Mouse (Mus musculus) heart, postnatal 10 days (tissue): ENCODE measurements around the gene Glrx. TPM values are rescaled to one million over a fixed set of nuclear protein-coding genes. Genes with fewer than 3 reads are reported as not detected.

Source experiments
- DNase-seq, 2 experiments: peaks; one replicate each; pipeline ENCODE4 v3.0.0; 2021
- intact Hi-C: fragments of 180-260 bp; cut with DNase I; formaldehyde crosslinking; loops from one replicate; pipeline ENCODE4 v1.15.1; 2025
- total RNA-seq, 2 experiments: library from RNA; stranded (reverse); gene quantifications; 2 replicates each; pipeline ENCODE4 v1.2.3; 2021

The Glrx gene
- total RNA-seq, 2 experiments from 2014 or later = 63.7 TPM

DNA sequence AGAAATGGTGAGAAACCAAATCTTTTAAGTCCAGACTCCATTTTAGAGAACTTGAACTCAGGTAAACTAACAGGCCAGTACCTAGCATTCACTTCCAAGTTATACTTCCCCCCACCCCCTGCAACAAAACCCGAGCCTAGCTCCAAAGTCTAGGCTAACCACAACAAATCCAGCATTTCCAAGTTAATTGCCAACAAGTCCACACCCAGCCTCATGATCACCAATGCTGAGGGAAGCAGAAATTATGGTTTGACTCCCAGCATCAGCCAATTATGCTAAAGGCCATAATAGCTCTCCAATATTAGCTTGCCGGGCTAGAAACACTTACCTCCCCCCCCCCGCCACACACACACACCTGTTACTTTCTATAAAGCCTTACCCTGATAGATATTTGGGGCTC, 40.1 kb downstream of the Glrx start:
- no peak for DNase-seq
- intact Hi-C loops = loop anchor here (5.0 to 10.0 kb wide), 4 partner anchors 82 to 1015 kb away; partner anchors contain the start of gene Rfesd

DNA sequence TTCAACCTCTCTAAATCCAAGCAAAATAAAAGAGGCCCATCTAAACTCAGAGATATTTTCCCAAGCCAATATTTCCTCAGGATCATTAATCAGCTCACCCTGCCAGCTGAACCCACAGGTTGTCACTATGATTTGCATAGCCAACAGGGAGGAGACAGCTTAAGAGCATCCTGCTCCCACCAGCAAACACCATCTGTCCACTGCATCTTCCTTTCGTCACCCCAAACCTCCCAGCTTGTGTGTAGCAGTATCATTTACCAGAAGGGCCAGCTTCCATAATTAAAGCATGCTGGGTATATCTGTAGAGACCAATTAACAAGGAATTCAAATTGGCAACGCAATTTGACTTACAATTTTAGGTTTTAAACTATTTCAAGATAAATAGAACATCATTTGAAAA, 40.8 kb downstream of the Glrx start:
- intact Hi-C loops = loop anchor here (5.0 kb wide), 1 partner anchor 137 kb away; the partner anchor contains the start of gene Rfesd

DNA sequence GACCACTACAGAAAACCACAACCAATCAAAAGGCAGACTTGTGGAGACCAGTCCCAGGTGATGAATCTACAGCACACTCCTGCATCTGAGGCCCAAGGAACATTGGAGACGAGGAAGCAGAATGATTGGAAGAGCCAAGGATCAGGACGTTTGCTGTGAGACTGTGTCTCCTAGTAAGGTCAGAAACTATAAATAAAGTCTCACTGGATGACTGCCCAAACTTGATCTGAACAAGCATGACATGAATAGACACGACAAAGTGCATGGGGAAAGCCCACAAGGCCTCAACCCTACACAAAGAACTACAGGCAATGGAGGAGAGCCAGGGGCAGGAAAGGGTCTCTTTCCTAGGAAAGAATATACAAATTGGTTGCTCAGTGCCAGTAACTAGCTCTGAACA, 44.1 kb downstream of the Glrx start:
- peak; percentile 64 to 71 for DNase-seq
- intact Hi-C loops = loop anchor here (5.0 kb wide), 1 partner anchor 134 kb away; the partner anchor contains the start of gene Rfesd

More for the DNA sequence above, 40.8 kb downstream of the Glrx start:
- no peak for DNase-seq

DNA sequence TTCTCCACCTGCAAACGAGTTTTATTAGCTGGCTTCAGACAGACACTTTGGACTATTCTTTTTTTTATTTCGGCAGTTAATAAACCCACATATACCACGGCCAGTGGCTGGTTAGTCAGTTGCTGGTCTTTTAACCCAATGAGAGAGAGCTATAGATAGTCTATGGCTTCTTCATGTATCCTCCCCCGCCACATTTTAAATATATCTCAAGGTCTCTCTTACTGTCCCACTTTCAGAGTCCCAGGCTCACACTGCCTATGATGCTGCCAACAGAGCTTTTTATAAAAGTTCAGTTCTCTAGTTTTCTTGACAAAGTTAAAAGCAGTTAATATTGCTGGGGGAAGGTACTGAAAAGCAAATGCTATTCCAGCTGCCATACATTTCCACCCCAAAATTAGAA, 52.2 kb downstream of the Glrx start:
- DNase-seq = no peak
- intact Hi-C loops = no loop called here

DNA sequence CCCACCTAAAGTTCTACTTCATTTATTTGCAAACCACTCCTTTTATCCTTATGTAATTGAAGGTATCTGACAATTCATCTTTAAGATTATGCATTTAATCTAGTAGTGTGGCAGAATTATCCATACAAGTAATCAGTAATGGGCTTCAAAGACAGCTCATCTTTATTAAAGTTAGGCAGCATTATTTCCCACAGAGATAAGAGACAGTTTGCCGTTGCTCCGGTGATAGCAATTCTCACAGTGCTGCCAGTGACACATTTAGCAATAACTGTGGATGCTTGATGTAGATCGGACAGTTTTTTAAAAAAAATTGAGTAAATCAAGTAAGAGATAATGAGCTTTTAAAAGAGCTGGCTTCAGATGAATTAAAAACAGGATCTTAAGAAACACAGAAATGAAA, 52.6 kb downstream of the Glrx start:
- no peak for DNase-seq
- intact Hi-C loops = no loop called here

DNA sequence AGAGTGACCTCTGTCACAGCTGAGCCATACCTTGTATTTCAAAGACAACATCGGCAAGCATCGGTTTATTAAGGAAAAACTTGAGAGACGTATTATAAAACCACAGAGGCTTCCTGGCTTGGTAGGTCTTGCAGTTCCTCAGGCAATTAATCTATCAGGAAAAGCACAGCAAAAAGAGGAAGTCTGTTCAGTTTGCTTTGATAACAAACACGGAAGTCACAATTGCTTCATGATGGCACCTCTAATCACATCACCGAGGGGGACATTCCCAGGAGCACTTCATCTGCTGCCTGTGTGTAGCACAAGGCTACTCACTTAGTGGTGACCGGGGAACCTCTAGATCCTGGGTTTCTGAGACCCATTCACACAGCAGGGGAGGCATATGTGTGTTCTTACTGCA, 53.2 kb downstream of the Glrx start:
- no peak for DNase-seq
- intact Hi-C loops = no loop called here

Other genes starting within 250 kb of the Glrx start
- 10 to 100 TPM; 12.7 to 14.8 TPM for gene Ell2, start 133.1 kb upstream of the Glrx start, total RNA-seq
- gene Rhobtb3, start 104.1 kb downstream of the Glrx start, total RNA-seq = 10 to 100 TPM; 23.9 to 25.9 TPM
- gene Spata9, start 127.3 kb downstream of the Glrx start, total RNA-seq = not detected
- 10 to 100 TPM in 1 of 2 experiments, 1 to 10 TPM in 1; 9.5 to 10.3 TPM for gene Rfesd, start 178.9 kb downstream of the Glrx start, total RNA-seq
- not detected for gene Gpr150, start 217.1 kb downstream of the Glrx start, total RNA-seq